Comparison of ENCODE assay signal across 8 mouse cellular contexts in the genomic region with DNA sequence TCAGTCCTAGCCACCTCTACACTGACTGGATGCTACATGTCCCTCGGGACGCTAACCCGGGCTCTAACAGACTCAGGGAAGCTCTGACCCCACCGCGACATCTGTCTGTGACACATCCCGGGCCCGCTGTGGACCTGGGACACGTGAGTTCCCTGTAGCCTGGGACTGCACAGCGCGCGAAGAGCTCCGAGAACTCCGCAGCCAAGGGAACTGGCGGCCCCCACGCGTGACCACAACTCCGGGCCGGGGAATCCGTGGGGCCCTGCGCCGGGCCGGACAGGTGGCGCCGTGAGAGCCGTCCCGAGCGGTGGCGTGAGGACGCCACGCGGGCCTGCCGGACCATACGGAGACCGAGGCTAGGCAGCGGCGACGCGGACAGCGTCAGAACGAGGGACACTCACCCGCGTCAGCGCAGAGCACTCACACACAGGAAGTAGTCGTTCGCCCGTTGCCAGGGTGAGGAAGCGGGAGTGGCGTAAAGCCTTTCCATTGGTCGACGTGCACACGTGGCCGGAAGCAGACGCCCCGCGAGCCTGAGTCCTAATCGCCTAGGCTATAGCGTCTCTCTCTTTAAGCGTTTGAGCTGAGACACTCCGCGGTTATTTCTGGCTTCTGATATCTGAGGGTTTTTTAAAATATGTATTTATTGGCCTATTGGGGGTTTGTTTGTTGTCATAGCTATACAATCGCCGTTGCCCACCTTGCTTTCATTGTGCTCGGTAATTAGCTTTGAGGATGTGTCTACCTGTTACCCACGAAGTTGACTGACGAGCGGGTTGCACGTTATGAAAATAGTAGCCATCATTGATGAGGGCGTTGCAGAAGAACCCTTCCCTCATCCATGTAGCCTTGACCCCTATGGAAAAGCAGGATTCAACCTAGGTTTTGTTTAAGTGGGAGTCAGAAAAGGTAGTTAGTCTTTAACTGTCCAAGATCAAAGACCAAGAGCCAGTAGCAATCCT. TPM values are rescaled to one million over a fixed set of nuclear protein-coding genes. Genes with fewer than 3 reads are reported as not detected.
A peak's percentile ranks its signal among the peaks of the same experiment; 100 is the strongest.
DNase-seq lines count a peak whose midpoint lies in the region; ATAC-seq lines count a peak whose summit lies in the region.

A gene (minus strand): TSS at position 453 of the 962 bp plus-strand sequence.

- H3K36me3 ChIP-seq in hindbrain, embryonic 11.5 days (ENCODE audit: control insufficient read depth, insufficient read depth, low read length), result no peaks in the 10 kb centered on the region

- H3K27ac ChIP-seq in hindbrain, embryonic 11.5 days (ENCODE audit: low read depth, low read length), result peak within 1 kb of the TSS; percentile 79

- H3K9me3 ChIP-seq in hindbrain, embryonic 11.5 days (ENCODE audit: control insufficient read depth, low read length), result no peaks in the 10 kb centered on the region

- peak within 1 kb of the TSS; percentile 76 for H3K9ac ChIP-seq in hindbrain, embryonic 11.5 days (ENCODE audit: low read depth, low read length)

- peak; percentile 100 for ATAC-seq in hindbrain, embryonic 11.5 days (ENCODE audit: low FRiP score)

- WGBS in hindbrain, embryonic 11.5 days, result 3% methylated on average over 68 of the region's 68 CpGs

- DNase-seq in Muller cell, postnatal 12 days (ENCODE audit: inconsistent ontology term), result peak; percentile 93
- DNase-seq in cerebellum, adult 9-11 months, result peak; percentile 96
- DNase-seq in frontal cortex, adult 2 months (ENCODE audit: extremely low spot score in 1 of 2, low spot score in 1 of 2), result peak; percentile 95 to 96
- DNase-seq in hindbrain, embryonic 11.5 days (ENCODE audit: low spot score), result peak; percentile 94
- DNase-seq in layer of hippocampus, postnatal 10 days (ENCODE audit: low spot score in 2 of 2), result peak; percentile 89 to 90
- DNase-seq in lung, postnatal 10 days, result peak; percentile 96
- peak; percentile 89 for DNase-seq in ovary, postnatal 36 days (ENCODE audit: low spot score)
- DNase-seq in thymus, postnatal 25 days, result peak; percentile 87

- no peaks in the 10 kb centered on the region for H3K27me3 ChIP-seq in hindbrain, embryonic 11.5 days (ENCODE audit: control insufficient read depth, insufficient read depth, low read length)

- no peaks in the 10 kb centered on the region for H3K4me1 ChIP-seq in hindbrain, embryonic 11.5 days (replicated peaks; ENCODE audit: control insufficient read depth, insufficient read depth, low read length)

- H3K4me2 ChIP-seq in hindbrain, embryonic 11.5 days (replicated peaks; ENCODE audit: low read depth, low read length), result peak within 1 kb of the TSS; percentile 72

- H3K4me3 ChIP-seq in hindbrain, embryonic 11.5 days (ENCODE audit: low read depth, low read length), result peak within 1 kb of the TSS; percentile 74

RNA-seq across cellular contexts. Expression of the gene that starts here (rescaled TPM):
- 17.8 and 20.3 TPM in 2 replicates for polyA plus RNA-seq in frontal cortex, adult 2 months (2012; rRNA removed)
- polyA plus RNA-seq in hindbrain, embryonic 11.5 days (2014; fragmentation: Nextera tagmentation; extraction: Ambion mirVana), result 17.1 and 18.9 TPM in 2 replicates
- 10 to 100 TPM; 29.0 to 33.6 TPM for total RNA-seq in layer of hippocampus, postnatal 10 days (2021)

Comparison
In these comparisons a context has a peak if more than half of its experiments do, and no peak if none do; other contexts are left out.
1. Peak in every context shown above with its lines: DNase-seq, ATAC-seq, H3K4me3 ChIP-seq and H3K27ac ChIP-seq.